Mouse (Mus musculus) urinary bladder, postnatal 36 days (tissue): ENCODE measurements around the gene Rpn2.
A peak's percentile ranks its signal among the peaks of the same experiment; 100 is the strongest.

Experiments
- DNase-seq, 2 experiments: peaks; one replicate each; pipeline ENCODE4 v3.0.0; 2022; ENCODE audit warnings: low spot score in 2 of 2, mixed read lengths in 1 of 2

Gene Rpn2

DNA sequence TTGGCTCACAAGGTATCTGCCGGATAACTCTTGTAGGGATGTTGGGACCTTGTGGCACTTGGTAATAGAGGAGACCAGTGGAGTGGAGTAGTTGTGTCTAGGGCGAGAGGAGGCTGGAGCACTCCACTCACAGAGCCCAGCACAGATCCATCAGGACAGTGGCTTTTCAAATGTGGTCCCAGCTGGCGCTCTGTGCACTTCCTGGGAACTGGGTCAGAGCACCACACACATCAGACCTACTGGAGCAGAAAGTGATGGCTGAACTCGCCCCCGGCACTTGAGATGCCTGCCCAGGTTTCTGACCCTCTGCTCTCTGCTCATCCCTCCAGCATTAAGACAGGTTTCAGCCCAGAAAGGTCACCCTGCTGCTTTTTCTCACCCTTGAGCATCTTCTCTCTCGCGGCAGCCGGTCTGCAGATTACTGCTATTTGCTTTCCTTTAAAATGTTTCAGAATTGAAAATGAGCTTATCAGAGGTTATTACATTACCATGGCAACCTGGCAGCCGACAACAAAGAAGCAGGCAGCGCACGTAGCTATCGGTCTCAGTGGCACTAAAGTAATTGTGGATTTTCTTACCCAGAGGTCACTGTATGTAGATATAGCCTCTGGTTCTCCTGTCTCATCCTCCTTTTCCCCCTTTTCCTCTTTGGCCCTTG lies 70.4 kb downstream of the Rpn2 start:
- no peak for DNase-seq

DNA sequence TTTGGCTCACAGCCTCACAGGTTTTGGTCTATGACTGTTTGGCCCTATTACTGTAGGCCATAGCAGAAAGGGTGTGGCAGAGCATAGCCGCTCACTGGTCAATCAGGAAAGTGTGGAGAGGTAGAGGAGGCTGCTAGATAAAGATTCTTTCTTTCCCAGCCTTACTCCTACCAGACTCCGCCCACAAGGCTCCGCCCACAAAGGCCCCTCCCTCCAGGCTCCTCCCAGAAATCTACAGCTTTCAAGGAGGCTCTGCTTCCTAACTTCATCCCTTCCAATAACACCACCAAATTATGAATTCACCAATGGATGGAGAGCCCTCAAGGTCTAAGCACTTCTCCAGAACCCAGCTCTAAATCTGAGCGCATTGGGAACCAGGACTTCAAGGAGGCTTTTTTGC lies 74.4 kb downstream of the Rpn2 start:
- DNase-seq = no peak

DNA sequence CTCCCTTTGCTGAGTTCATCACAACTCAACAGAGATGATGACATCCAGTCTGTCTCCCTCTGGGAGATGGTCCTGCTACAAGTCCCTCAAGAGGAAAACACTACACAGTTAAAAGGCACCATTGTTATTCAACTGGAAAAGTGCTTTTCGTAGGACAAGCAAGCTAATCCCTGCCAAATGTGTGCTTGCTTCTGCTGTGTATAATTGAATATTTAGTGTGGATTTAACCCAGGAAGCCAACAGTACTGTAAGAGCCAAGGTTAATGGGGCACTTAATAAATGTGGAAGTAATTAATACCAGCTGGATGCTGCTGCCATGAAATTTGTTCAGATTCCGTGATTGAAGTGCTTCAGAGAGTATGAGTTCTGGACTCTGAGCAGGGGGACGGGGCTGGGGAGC lies 75.3 kb downstream of the Rpn2 start:
- DNase-seq = no peak

DNA sequence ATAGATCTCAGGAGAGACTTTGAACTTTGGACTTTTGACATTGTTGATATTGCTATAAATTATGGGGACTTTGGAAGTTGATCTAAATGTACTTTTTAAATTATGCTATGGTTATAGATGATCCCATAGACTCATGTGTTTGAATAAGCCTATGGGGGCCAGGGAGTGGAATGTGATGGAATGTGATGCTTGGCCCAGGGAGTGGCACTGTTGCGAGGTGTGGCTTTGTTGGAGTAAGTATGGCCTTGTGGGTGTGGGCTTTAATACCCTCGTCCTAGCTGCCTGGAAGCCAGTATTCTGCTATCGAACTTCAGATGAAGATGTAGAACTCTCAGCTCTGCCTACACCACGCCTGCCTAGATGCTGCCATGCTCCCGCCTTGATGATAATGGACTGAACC lies 81.2 kb downstream of the Rpn2 start:
- no peak for DNase-seq

DNA sequence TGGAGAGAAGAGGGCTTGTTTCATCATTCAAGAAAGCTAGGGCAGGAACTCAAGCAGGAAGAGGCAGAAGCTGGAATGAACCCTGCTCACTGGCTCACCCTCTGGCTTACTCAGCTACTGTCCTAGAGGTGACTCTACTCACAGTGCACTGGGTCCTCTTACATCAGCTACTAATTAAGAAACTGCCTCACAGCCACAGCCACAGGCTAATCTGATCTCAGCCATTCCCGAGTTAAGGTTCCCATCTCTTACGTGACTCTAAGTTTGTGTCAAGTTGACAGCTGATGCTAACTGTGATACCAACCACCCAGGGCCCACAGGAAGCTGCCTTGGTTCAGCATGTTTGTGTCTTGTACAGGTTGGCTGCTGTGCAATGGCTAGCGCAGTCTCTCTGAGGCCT lies 84.2 kb downstream of the Rpn2 start:
- DNase-seq = no peak

DNA sequence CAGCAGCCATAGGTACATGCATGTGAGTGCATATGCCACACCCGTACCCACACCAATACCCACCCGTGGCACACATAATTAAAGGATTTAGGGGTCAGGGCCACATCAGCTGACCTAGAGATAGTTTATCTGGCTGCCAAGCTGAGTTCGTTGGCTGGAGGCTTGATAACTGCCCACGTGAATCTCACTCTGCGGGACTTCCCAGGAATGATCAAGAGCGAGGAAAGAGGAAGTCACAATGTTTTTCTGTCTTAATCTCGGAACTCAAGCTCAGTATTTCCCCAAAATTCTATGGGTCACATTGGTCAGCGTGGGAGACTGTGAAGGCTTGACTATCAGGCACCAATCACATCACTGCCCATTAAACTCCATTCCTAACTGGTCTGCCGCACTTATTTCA lies 87.9 kb downstream of the Rpn2 start:
- DNase-seq = no peak

DNA sequence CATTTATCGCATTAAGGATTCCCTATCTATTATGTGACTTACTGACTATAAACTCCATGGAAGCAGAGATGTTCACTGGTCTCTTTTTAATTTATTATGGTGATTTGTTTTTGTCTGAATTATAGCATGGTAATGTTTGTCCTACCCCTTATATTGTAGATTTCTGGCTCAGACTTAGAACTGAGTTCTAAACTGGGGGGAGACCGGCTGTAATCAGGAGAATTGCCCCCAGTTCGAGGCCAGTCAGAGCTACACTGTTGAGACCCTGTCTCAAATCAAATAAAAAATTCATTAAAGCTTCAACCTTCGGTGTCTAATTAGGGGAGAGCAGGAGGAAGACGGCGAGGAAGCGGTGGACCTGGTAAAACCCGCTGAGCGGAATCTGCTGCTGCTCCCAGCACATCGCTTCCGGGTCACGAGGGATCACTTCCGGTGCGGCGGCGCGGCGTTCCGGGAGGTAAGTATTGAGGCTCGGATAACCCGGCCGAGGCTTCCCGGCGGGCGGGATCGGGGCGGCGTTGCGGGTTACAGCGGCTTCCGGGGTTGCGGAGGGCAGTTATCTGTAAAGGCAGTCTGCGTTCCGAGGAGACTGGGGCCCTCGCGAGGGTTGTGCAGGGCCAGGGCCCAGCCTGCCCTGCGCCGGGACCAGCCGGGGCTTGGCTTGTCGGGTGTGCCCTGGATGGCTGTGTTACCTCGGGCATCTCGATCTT lies 88.5 kb downstream of the Rpn2 start, which contains the start of gene Manbal:
Gene Manbal (plus strand): TSS at position 411 of the 710 bp plus-strand sequence.
- DNase-seq = peak; percentile 94 to 96

DNA sequence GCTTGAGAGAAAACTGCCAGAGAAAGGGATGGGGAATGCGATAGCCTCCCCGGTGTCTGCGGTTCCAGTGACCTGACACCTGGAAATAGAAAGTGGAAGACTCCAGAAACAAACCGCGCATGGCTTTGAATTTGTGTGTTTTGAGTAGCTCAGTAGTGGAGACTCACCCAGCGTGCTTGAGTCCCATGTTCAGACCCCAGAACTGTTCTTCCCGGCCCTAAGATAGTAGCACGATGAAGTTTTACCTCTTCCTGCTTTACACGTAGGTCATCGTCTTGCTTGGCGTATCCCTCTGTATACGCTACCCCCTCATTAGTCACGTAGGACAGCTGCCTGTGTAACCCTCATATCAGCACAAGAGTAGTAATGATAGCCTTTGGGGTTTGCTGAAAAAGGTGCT lies 89.2 kb downstream of the Rpn2 start:
- DNase-seq = no peak

DNA sequence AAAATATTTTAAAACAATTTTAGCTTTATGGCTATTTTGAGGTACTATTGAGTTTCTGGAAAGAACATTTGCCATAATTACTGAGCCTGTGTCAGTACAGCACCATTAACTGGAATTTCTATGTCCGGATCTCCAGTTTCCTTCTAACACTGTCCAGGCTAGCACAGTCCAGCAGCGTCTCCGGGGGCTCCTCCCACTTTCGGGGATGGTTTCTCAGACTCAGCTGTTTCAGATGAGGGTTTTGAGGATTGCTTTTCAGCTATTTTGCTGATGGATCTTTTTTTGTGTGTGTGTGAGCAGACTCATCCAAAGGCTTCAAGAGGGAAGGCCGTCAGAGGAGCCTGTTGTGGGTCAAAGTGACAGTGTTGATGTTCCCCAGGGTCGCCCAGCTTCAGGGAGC lies 92.9 kb downstream of the Rpn2 start:
- DNase-seq = no peak

DNA sequence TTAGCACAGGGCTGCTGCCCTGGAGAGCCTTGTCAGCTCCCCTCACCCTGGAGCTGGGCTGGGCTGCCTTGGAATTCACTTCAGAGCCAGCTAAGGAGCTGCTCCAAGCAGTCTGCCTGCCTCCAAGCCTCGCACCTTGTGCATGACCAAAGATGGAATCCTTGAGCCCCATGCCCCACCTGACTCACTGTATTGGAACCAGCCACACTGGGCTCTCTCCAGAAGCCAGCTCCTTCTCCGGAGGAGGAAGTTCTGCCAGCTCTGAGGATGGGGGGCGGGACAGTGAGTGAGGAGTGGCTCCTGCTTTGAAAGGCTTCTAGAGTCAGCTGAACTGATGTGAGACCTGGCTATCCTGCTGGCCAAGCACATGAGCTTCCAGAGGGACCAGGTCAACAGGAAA lies 94.9 kb downstream of the Rpn2 start:
- peak in 1 of 2 experiments; percentile 38 for DNase-seq

DNA sequence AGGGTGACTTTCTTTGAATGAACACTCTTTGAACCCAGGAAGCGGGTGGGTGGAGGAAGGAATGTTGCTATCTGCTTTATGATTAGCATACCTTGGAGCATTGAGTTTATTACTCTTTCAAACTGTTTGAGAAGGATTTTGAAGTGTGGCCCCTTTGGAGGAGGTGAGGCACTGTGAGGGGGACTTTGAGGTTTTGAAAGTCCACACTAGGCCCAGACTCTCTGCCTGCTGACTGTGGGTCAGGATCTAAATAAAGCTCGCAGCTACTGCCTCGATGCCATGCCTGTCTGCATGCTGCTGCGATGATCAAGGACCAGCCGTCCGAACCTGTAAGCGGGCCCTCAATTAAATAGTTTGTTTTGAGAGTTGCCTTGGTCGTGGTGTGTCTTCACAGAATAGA lies 96.2 kb downstream of the Rpn2 start:
- DNase-seq = no peak
